Mouse (Mus musculus): ENCODE results near the gene Klk11. TPM values are rescaled to one million over a fixed set of nuclear protein-coding genes. Genes with fewer than 3 reads are reported as not detected.

The Klk11 gene
- polyA plus RNA-seq, 1 experiment from 2014 or later: not detected

GRCm38 (mm10) chr7:43782275-43783265, 8.2 kb downstream of the Klk11 start:
- no peaks in the 10 kb centered on the region for H3K9me3 ChIP-seq (replicated peaks; ENCODE audit: control insufficient read depth, low read length)

GRCm38 (mm10) chr7:43785286-43785685, 10.9 kb downstream of the Klk11 start:
- no peak overlapping the region for H3K4me2 ChIP-seq (ENCODE audit: low read depth, low read length)
- H3K9me3 ChIP-seq (replicated peaks; ENCODE audit: control insufficient read depth, low read length): no peaks in the 10 kb centered on the region
- 65% methylated on average over 1 of the region's 1 CpGs for WGBS (ENCODE audit: insufficient replicate concordance)
- H3K27me3 ChIP-seq (ENCODE audit: control insufficient read depth, insufficient read depth, low read depth, low read length): peaks cover 9% of the 10 kb centered on the region
- H3K9ac ChIP-seq (ENCODE audit: low read depth, low read length): no peak overlapping the region
- no peak overlapping the region for H3K4me3 ChIP-seq (ENCODE audit: low read depth, low read length)
- H3K36me3 ChIP-seq (ENCODE audit: control insufficient read depth, insufficient read depth): no peaks in the 10 kb centered on the region
- ATAC-seq (ENCODE audit: low read depth): no peak
- no peaks in the 10 kb centered on the region; the same call in 1 of the 2 replicates for H3K4me1 ChIP-seq (ENCODE audit: control insufficient read depth, low read depth, low read length)
- no peak overlapping the region for H3K27ac ChIP-seq (ENCODE audit: low read length)

More at GRCm38 (mm10) chr7:43782275-43783265, 8.2 kb downstream of the Klk11 start:
- no peak overlapping the region for H3K27ac ChIP-seq (ENCODE audit: low read length)
- no peaks in the 10 kb centered on the region; the same call in 1 of the 2 replicates for H3K4me1 ChIP-seq (ENCODE audit: control insufficient read depth, low read depth, low read length)
- peak overlapping the region; percentile 29; the same call in 1 of the 2 replicates for H3K4me2 ChIP-seq (ENCODE audit: low read depth, low read length)
- H3K9ac ChIP-seq (ENCODE audit: low read depth, low read length): no peak overlapping the region
- 6% methylated on average over 36 of the region's 36 CpGs for WGBS (ENCODE audit: insufficient replicate concordance)
- peaks cover 9% of the 10 kb centered on the region for H3K27me3 ChIP-seq (ENCODE audit: control insufficient read depth, insufficient read depth, low read depth, low read length)
- no peak for ATAC-seq (ENCODE audit: low read depth)
- H3K4me3 ChIP-seq (ENCODE audit: low read depth, low read length): no peak overlapping the region
- no peaks in the 10 kb centered on the region for H3K36me3 ChIP-seq (ENCODE audit: control insufficient read depth, insufficient read depth)

- WGBS (ENCODE audit: insufficient replicate concordance): 39% methylated on average over 3 of the region's 3 CpGs
- no peaks in the 10 kb centered on the region for H3K36me3 ChIP-seq (ENCODE audit: control insufficient read depth, insufficient read depth)
- peaks cover 4% of the 10 kb centered on the region; the same call in 1 of the 2 replicates for H3K27me3 ChIP-seq (ENCODE audit: control insufficient read depth, insufficient read depth, low read depth, low read length)
- H3K4me1 ChIP-seq (ENCODE audit: control insufficient read depth, low read depth, low read length): no peaks in the 10 kb centered on the region
- H3K9me3 ChIP-seq (replicated peaks; ENCODE audit: control insufficient read depth, low read length): no peaks in the 10 kb centered on the region
- no peak overlapping the region for H3K9ac ChIP-seq (ENCODE audit: low read depth, low read length)
- no peak overlapping the region for H3K4me2 ChIP-seq (ENCODE audit: low read depth, low read length)
- H3K4me3 ChIP-seq (ENCODE audit: low read depth, low read length): no peak overlapping the region
- no peak overlapping the region for H3K27ac ChIP-seq (ENCODE audit: low read length)
- no peak for ATAC-seq (ENCODE audit: low read depth)
Measured at GRCm38 (mm10) chr7:43788096-43788495, 13.7 kb downstream of the Klk11 start.

GRCm38 (mm10) chr7:43789295-43789694, 14.9 kb downstream of the Klk11 start:
- 35% methylated on average over 2 of the region's 2 CpGs for WGBS (ENCODE audit: insufficient replicate concordance)
- no peaks in the 10 kb centered on the region for H3K9me3 ChIP-seq (replicated peaks; ENCODE audit: control insufficient read depth, low read length)
- H3K4me2 ChIP-seq (ENCODE audit: low read depth, low read length): no peak overlapping the region
- ATAC-seq (ENCODE audit: low read depth): no peak
- H3K4me3 ChIP-seq (ENCODE audit: low read depth, low read length): no peak overlapping the region
- H3K4me1 ChIP-seq (ENCODE audit: control insufficient read depth, low read depth, low read length): no peaks in the 10 kb centered on the region
- no peaks in the 10 kb centered on the region for H3K27me3 ChIP-seq (ENCODE audit: control insufficient read depth, insufficient read depth, low read depth, low read length)
- H3K27ac ChIP-seq (ENCODE audit: low read length): no peak overlapping the region
- H3K36me3 ChIP-seq (ENCODE audit: control insufficient read depth, insufficient read depth): no peaks in the 10 kb centered on the region
- H3K9ac ChIP-seq (ENCODE audit: low read depth, low read length): no peak overlapping the region

GRCm38 (mm10) chr7:43791591-43791990, 17.2 kb downstream of the Klk11 start, which contains the start of gene Klk9:
Gene Klk9, plus strand, starts transcription at chr7:43791891.
- no peak within 1 kb of the TSS for H3K4me3 ChIP-seq (ENCODE audit: low read depth, low read length)
- H3K36me3 ChIP-seq (ENCODE audit: control insufficient read depth, insufficient read depth): no peaks in the 10 kb centered on the region
- H3K27me3 ChIP-seq (ENCODE audit: control insufficient read depth, insufficient read depth, low read depth, low read length): peaks cover 11% of the 10 kb centered on the region
- H3K4me2 ChIP-seq (ENCODE audit: low read depth, low read length): no peak within 1 kb of the TSS
- no peak within 1 kb of the TSS for H3K9ac ChIP-seq (ENCODE audit: low read depth, low read length)
- H3K4me1 ChIP-seq (ENCODE audit: control insufficient read depth, low read depth, low read length): no peaks in the 10 kb centered on the region
- WGBS (ENCODE audit: insufficient replicate concordance): 50% methylated on average over 7 of the region's 7 CpGs
- no peak for ATAC-seq (ENCODE audit: low read depth)
- no peaks in the 10 kb centered on the region for H3K9me3 ChIP-seq (replicated peaks; ENCODE audit: control insufficient read depth, low read length)
- no peak within 1 kb of the TSS for H3K27ac ChIP-seq (ENCODE audit: low read length)

GRCm38 (mm10) chr7:43796355-43796754, 22.0 kb downstream of the Klk11 start:
- no peak overlapping the region for H3K27ac ChIP-seq (ENCODE audit: low read length)
- peaks cover 22% of the 10 kb centered on the region for H3K27me3 ChIP-seq (ENCODE audit: control insufficient read depth, insufficient read depth, low read depth, low read length)
- no peak overlapping the region for H3K4me3 ChIP-seq (ENCODE audit: low read depth, low read length)
- no peak overlapping the region for H3K9ac ChIP-seq (ENCODE audit: low read depth, low read length)
- H3K36me3 ChIP-seq (ENCODE audit: control insufficient read depth, insufficient read depth): no peaks in the 10 kb centered on the region
- no peaks in the 10 kb centered on the region for H3K9me3 ChIP-seq (replicated peaks; ENCODE audit: control insufficient read depth, low read length)
- no peak for ATAC-seq (ENCODE audit: low read depth)
- peak overlapping the region; percentile 62; the same call in 1 of the 2 replicates for H3K4me2 ChIP-seq (ENCODE audit: low read depth, low read length)
- H3K4me1 ChIP-seq (ENCODE audit: control insufficient read depth, low read depth, low read length): no peaks in the 10 kb centered on the region
- 14% methylated on average over 8 of the region's 8 CpGs for WGBS (ENCODE audit: insufficient replicate concordance)

- Histone ChIP-seq H3K4me3 (ENCODE audit: low read depth, low read length) (peak within 1 kb of the TSS; percentile 48), H3K27me3 (ENCODE audit: control insufficient read depth, insufficient read depth, low read depth, low read length) (peaks cover 22% of the 10 kb centered on the region), H3K9me3 (replicated peaks; ENCODE audit: control insufficient read depth, low read length) (no peaks in the 10 kb centered on the region), H3K4me2 (ENCODE audit: low read depth, low read length) (peak within 1 kb of the TSS; percentile 62), H3K4me1 (ENCODE audit: control insufficient read depth, low read depth, low read length) (no peaks in the 10 kb centered on the region), H3K36me3 (ENCODE audit: control insufficient read depth, insufficient read depth) (no peaks in the 10 kb centered on the region), H3K9ac (ENCODE audit: low read depth, low read length) (no peak within 1 kb of the TSS), H3K27ac (ENCODE audit: low read length) (no peak within 1 kb of the TSS)
- under 1% methylated on average over 28 of the region's 28 CpGs for WGBS (ENCODE audit: insufficient replicate concordance)
- ATAC-seq (ENCODE audit: low read depth): no peak
Measured at GRCm38 (mm10) chr7:43797333-43797769, 22.9 kb downstream of the Klk11 start, which contains the start of gene Klk8. Gene Klk8, plus strand, starts transcription at chr7:43797577.

- H3K9me3 ChIP-seq (replicated peaks; ENCODE audit: control insufficient read depth, low read length): no peaks in the 10 kb centered on the region
- H3K4me2 ChIP-seq (ENCODE audit: low read depth, low read length): peak overlapping the region; percentile 62
- peak overlapping the region; percentile 48; the same call in 1 of the 2 replicates for H3K4me3 ChIP-seq (ENCODE audit: low read depth, low read length)
- H3K4me1 ChIP-seq (ENCODE audit: control insufficient read depth, low read depth, low read length): no peaks in the 10 kb centered on the region
- H3K27ac ChIP-seq (ENCODE audit: low read length): no peak overlapping the region
- peaks cover 22% of the 10 kb centered on the region for H3K27me3 ChIP-seq (ENCODE audit: control insufficient read depth, insufficient read depth, low read depth, low read length)
- H3K9ac ChIP-seq (ENCODE audit: low read depth, low read length): no peak overlapping the region
- 0 out of 2 replicates have a peak, but pooled peaks have one; percentile 27 for ATAC-seq (ENCODE audit: low read depth)
- WGBS (ENCODE audit: insufficient replicate concordance): 8% methylated on average over 13 of the region's 13 CpGs
- no peaks in the 10 kb centered on the region for H3K36me3 ChIP-seq (ENCODE audit: control insufficient read depth, insufficient read depth)
Measured at GRCm38 (mm10) chr7:43797844-43798462, 23.5 kb downstream of the Klk11 start.

Measured in liver, embryonic 16.5 days (tissue).